Mouse (Mus musculus) CD4-positive, CD25-positive, alpha-beta regulatory T cell, adult 4 months (primary cell): ENCODE measurements around the gene Twist2. TPM values are rescaled to one million over a fixed set of nuclear protein-coding genes. Genes with fewer than 3 reads are reported as not detected.

Source experiments
- ATAC-seq: one replicate; pipeline ENCODE4 v1.8.0; 2017
- polyA plus RNA-seq, 2 experiments: library from polyadenylated mRNA; unstranded; fragments of 100-300 nt; shearing (Covaris generic); gene quantifications; one replicate each; pipeline ENCODE4 v1.2.1; 2017

Twist2 gene
- polyA plus RNA-seq, 2 experiments from 2014 or later = not detected

GRCm38 (mm10) chr1:91874633-91875032 lies 73.4 kb downstream of the Twist2 start:
- ATAC-seq = no peak

GRCm38 (mm10) chr1:91875042-91875720 lies 73.9 kb downstream of the Twist2 start:
- ATAC-seq = no peak

GRCm38 (mm10) chr1:91878696-91879095 lies 77.4 kb downstream of the Twist2 start:
- no peak for ATAC-seq

- no peak for ATAC-seq
These were observed 78.9 kb downstream of the Twist2 start for GRCm38 (mm10) chr1:91880156-91880555.

GRCm38 (mm10) chr1:91880899-91881298 lies 79.6 kb downstream of the Twist2 start:
- no peak for ATAC-seq

- ATAC-seq = no peak
These were observed 81.9 kb downstream of the Twist2 start for GRCm38 (mm10) chr1:91883115-91883514.

- no peak for ATAC-seq
These were observed 92.3 kb downstream of the Twist2 start for GRCm38 (mm10) chr1:91893598-91893997.

GRCm38 (mm10) chr1:91894286-91894685 lies 93.0 kb downstream of the Twist2 start:
- no peak for ATAC-seq

GRCm38 (mm10) chr1:91897078-91897477 lies 95.8 kb downstream of the Twist2 start:
- no peak for ATAC-seq
